Mouse (Mus musculus) myocyte (in vitro differentiated cells): ENCODE measurements around the gene Nodal.

ENCODE experiments used
- MAX ChIP-seq: IDR thresholded peaks from one replicate; pipeline ENCODE4 v1.6.1; 2011; ENCODE audit warnings: low read depth, mild to moderate bottlenecking, control low read depth
- POLR2A ChIP-seq: IDR thresholded peaks from one replicate; pipeline ENCODE4 v1.6.1; 2011; ENCODE audit warnings: low read depth, mild to moderate bottlenecking, control low read depth, moderate library complexity; ENCODE audit not compliant: insufficient read length
- POLR2AphosphoS2 ChIP-seq: IDR thresholded peaks from one replicate; pipeline ENCODE4 v1.6.1; 2011; ENCODE audit warnings: low read depth, control low read depth; ENCODE audit not compliant: insufficient read length
- TCF12 ChIP-seq: IDR thresholded peaks from one replicate; pipeline ENCODE4 v1.6.1; 2011; ENCODE audit warnings: mild to moderate bottlenecking, control low read depth; ENCODE audit not compliant: poor library complexity, insufficient read depth, severe bottlenecking
- USF1 ChIP-seq: IDR thresholded peaks from one replicate; pipeline ENCODE4 v1.6.1; 2011; ENCODE audit warnings: low read depth, mild to moderate bottlenecking, control low read depth, moderate library complexity

DNA sequence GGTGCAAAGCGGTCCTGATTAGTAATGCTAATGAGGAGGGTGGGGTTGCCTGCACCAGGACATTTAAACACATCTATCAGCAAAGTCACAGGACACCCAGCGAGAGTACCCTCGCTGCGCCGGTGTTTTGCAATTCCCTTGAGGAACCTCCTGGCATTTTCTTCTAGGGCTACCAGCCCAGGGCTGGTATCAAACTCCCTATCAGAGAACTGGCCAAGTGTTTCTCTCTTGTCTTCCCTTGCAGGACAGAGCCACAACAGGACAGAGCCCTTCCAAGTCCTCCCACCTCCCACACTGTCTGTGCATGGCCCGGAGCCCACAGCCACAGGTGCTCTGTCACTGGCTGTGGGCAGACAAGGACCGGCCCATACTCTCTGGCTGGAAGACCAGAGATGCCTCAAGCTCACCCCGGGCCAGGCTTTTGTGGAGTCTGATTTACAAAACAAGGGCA is 35.5 kb upstream of the Nodal start:
- TF ChIP-seq POLR2A, result no peak
- TF ChIP-seq POLR2AphosphoS2, result no peak
- TF ChIP-seq USF1, result no peak
- TF ChIP-seq TCF12, result no peak
- no peak for TF ChIP-seq MAX
